Mouse (Mus musculus) E14TG2a.4 (cell line): ENCODE measurements around the gene Tmc6.

Experiments used
- H3K27me3 ChIP-seq: 2 replicates; pipeline ENCODE4 v1.6.1; 2014; ENCODE audit warnings: low read length, control low read depth; ENCODE audit not compliant: insufficient read depth
- H3K36me3 ChIP-seq: 2 replicates; pipeline ENCODE4 v1.6.1; 2014; ENCODE audit warnings: low read length, control low read depth; ENCODE audit not compliant: insufficient read depth
- H3K4me1 ChIP-seq: replicated peaks from 2 replicates; pipeline ENCODE4 v1.6.1; 2014; ENCODE audit warnings: low read depth, low read length, control low read depth
- H3K4me3 ChIP-seq: replicated peaks from 2 replicates; pipeline ENCODE4 v1.5.1; 2014; ENCODE audit warnings: mild to moderate bottlenecking, low read length
- H3K9me3 ChIP-seq: 2 replicates; pipeline ENCODE4 v1.6.1; 2014; ENCODE audit warnings: low read length, control low read depth
- CTCF ChIP-seq: conservative IDR thresholded peaks from 2 replicates; pipeline ENCODE4 v1.5.1; 2014; ENCODE audit warnings: low read length
- NANOG ChIP-seq: IDR thresholded peaks from 2 replicates; pipeline ENCODE4 v1.6.1; 2014; ENCODE audit warnings: borderline replicate concordance, low read length, mixed read lengths
- POU5F1 ChIP-seq: IDR thresholded peaks from 2 replicates; pipeline ENCODE4 v1.6.1; 2014; ENCODE audit warnings: low read length, borderline replicate concordance

Tmc6 gene

GRCm38 (mm10) chr11:117729341-117729740, 52.7 kb downstream of the Tmc6 start:
- Histone ChIP-seq H3K27me3 (no peaks in the 10 kb centered on the region), H3K36me3 (peaks cover 61% of the 10 kb centered on the region), H3K4me1 (peaks cover 29% of the 10 kb centered on the region), H3K4me3 (no peak overlapping the region), H3K9me3 (no peaks in the 10 kb centered on the region)
- TF ChIP-seq NANOG (no peak), POU5F1 (no peak), CTCF (no peak)

- TF ChIP-seq POU5F1 (no peak), NANOG (no peak), CTCF (no peak)
- Histone ChIP-seq H3K36me3 (peaks cover 61% of the 10 kb centered on the region), H3K4me3 (no peak overlapping the region), H3K9me3 (no peaks in the 10 kb centered on the region), H3K4me1 (peaks cover 29% of the 10 kb centered on the region), H3K27me3 (no peaks in the 10 kb centered on the region)
Measured at GRCm38 (mm10) chr11:117728841-117729240, 53.2 kb downstream of the Tmc6 start.

GRCm38 (mm10) chr11:117728245-117728644, 53.8 kb downstream of the Tmc6 start:
- no peaks in the 10 kb centered on the region for H3K9me3 ChIP-seq

GRCm38 (mm10) chr11:117727031-117727430, 55.0 kb downstream of the Tmc6 start:
- no peaks in the 10 kb centered on the region for H3K27me3 ChIP-seq
- H3K4me1 ChIP-seq, result peaks cover 16% of the 10 kb centered on the region
- peaks cover 63% of the 10 kb centered on the region for H3K36me3 ChIP-seq
- TF ChIP-seq POU5F1 (no peak), NANOG (no peak)
- H3K4me3 ChIP-seq, result no peak overlapping the region
- H3K9me3 ChIP-seq, result no peaks in the 10 kb centered on the region

More at GRCm38 (mm10) chr11:117728245-117728644, 53.8 kb downstream of the Tmc6 start:
- H3K27me3 ChIP-seq, result no peaks in the 10 kb centered on the region
- H3K4me3 ChIP-seq, result no peak overlapping the region
- peaks cover 61% of the 10 kb centered on the region for H3K36me3 ChIP-seq
- TF ChIP-seq NANOG (no peak), POU5F1 (no peak), CTCF (no peak)
- H3K4me1 ChIP-seq, result peaks cover 24% of the 10 kb centered on the region

GRCm38 (mm10) chr11:117724604-117725301, 57.2 kb downstream of the Tmc6 start:
- no peak overlapping the region for H3K4me3 ChIP-seq
- no peaks in the 10 kb centered on the region for H3K27me3 ChIP-seq
- peaks cover 75% of the 10 kb centered on the region for H3K36me3 ChIP-seq
- peaks cover 8% of the 10 kb centered on the region for H3K4me1 ChIP-seq
- TF ChIP-seq CTCF (no peak), POU5F1 (no peak), NANOG (no peak)
- H3K9me3 ChIP-seq, result no peaks in the 10 kb centered on the region

GRCm38 (mm10) chr11:117718838-117719237, 63.2 kb downstream of the Tmc6 start:
- TF ChIP-seq CTCF (no peak), NANOG (no peak), POU5F1 (no peak)
- Histone ChIP-seq H3K36me3 (peaks cover 95% of the 10 kb centered on the region), H3K9me3 (no peaks in the 10 kb centered on the region), H3K4me3 (no peak overlapping the region), H3K27me3 (no peaks in the 10 kb centered on the region), H3K4me1 (peaks cover 10% of the 10 kb centered on the region)
